Mouse (Mus musculus): ENCODE measurements at regions not wholly inside any gene's neighbourhood (a gene's known extent, or its start where the extent isn't known, plus 50 kb on each side); places are given as distances from the start of the nearest gene placed in this dataset.

- H3K4me3 ChIP-seq, result no peak overlapping the region
- H3K9me3 ChIP-seq (replicated peaks), result no peaks in the 10 kb centered on the region
- 87% methylated on average over 5 of the region's 5 CpGs for WGBS
- H3K27ac ChIP-seq (replicated peaks), result no peak overlapping the region
- H3K4me1 ChIP-seq, result 0 out of 2 replicates have a peak, but pooled peaks cover 3% of the 10 kb centered on the region
- H3K27me3 ChIP-seq (ENCODE audit: low read depth, poor library complexity, severe bottlenecking), result no peaks in the 10 kb centered on the region
- no peak for DNase-seq (ENCODE audit: low spot score)
- no peaks in the 10 kb centered on the region for H3K36me3 ChIP-seq
Measured at GRCm38 (mm10) chr3:103408724-103409123, 129.6 kb downstream of the Trim33 start.

- Histone ChIP-seq H3K27ac (replicated peaks) (no peak overlapping the region), H3K27me3 (ENCODE audit: low read depth, poor library complexity, severe bottlenecking) (no peaks in the 10 kb centered on the region), H3K4me1 (peaks cover 12% of the 10 kb centered on the region), H3K36me3 (no peaks in the 10 kb centered on the region), H3K9me3 (replicated peaks) (no peaks in the 10 kb centered on the region), H3K4me3 (no peak overlapping the region)
- DNase-seq (ENCODE audit: low spot score), result no peak
- WGBS, result 88% methylated on average over 2 of the region's 2 CpGs
Measured at GRCm38 (mm10) chr3:103412247-103412646, 133.2 kb downstream of the Trim33 start.

GRCm38 (mm10) chr3:103415051-103415695 is 136.1 kb downstream of the Trim33 start:
- WGBS, result 85% methylated on average over 8 of the region's 8 CpGs
- DNase-seq (ENCODE audit: low spot score), result no peak
- no peak overlapping the region for H3K27ac ChIP-seq (replicated peaks)

GRCm38 (mm10) chr3:103416296-103416695 is 137.2 kb downstream of the Trim33 start:
- Histone ChIP-seq H3K27me3 (ENCODE audit: low read depth, poor library complexity, severe bottlenecking) (no peaks in the 10 kb centered on the region), H3K36me3 (no peaks in the 10 kb centered on the region), H3K9me3 (replicated peaks) (no peaks in the 10 kb centered on the region), H3K4me1 (peaks cover 36% of the 10 kb centered on the region), H3K27ac (replicated peaks) (no peak overlapping the region), H3K4me3 (no peak overlapping the region)
- DNase-seq (ENCODE audit: low spot score), result no peak
- 81% methylated on average over 2 of the region's 2 CpGs for WGBS

More at GRCm38 (mm10) chr3:103415051-103415695, 136.1 kb downstream of the Trim33 start:
- Histone ChIP-seq H3K4me1 (peaks cover 25% of the 10 kb centered on the region), H3K27me3 (ENCODE audit: low read depth, poor library complexity, severe bottlenecking) (no peaks in the 10 kb centered on the region), H3K36me3 (no peaks in the 10 kb centered on the region), H3K9me3 (replicated peaks) (no peaks in the 10 kb centered on the region), H3K4me3 (no peak overlapping the region)

- no peak overlapping the region for H3K27ac ChIP-seq (replicated peaks)
- WGBS, result 94% methylated on average over 4 of the region's 4 CpGs
- no peaks in the 10 kb centered on the region for H3K9me3 ChIP-seq (replicated peaks)
- H3K36me3 ChIP-seq, result no peaks in the 10 kb centered on the region
- H3K27me3 ChIP-seq (ENCODE audit: low read depth, poor library complexity, severe bottlenecking), result no peaks in the 10 kb centered on the region
- no peak for DNase-seq (ENCODE audit: low spot score)
- H3K4me1 ChIP-seq, result peaks cover 41% of the 10 kb centered on the region
- H3K4me3 ChIP-seq, result no peak overlapping the region
Measured at GRCm38 (mm10) chr3:103417781-103418180, 138.7 kb downstream of the Trim33 start.

GRCm38 (mm10) chr3:103419761-103420620 is 140.9 kb downstream of the Trim33 start:
- DNase-seq (ENCODE audit: low spot score), result peak; percentile 60
- Histone ChIP-seq H3K9me3 (replicated peaks) (no peaks in the 10 kb centered on the region), H3K27ac (replicated peaks) (peak overlapping the region; percentile 79), H3K4me1 (peaks cover 41% of the 10 kb centered on the region), H3K36me3 (no peaks in the 10 kb centered on the region), H3K27me3 (ENCODE audit: low read depth, poor library complexity, severe bottlenecking) (no peaks in the 10 kb centered on the region), H3K4me3 (no peak overlapping the region)
- 24% methylated on average over 4 of the region's 4 CpGs for WGBS

GRCm38 (mm10) chr3:103420621-103421274 is 141.7 kb downstream of the Trim33 start:
- H3K36me3 ChIP-seq, result no peaks in the 10 kb centered on the region
- H3K4me3 ChIP-seq, result no peak overlapping the region
- no peaks in the 10 kb centered on the region for H3K9me3 ChIP-seq (replicated peaks)
- no peaks in the 10 kb centered on the region for H3K27me3 ChIP-seq (ENCODE audit: low read depth, poor library complexity, severe bottlenecking)
- H3K4me1 ChIP-seq, result peaks cover 33% of the 10 kb centered on the region
- peak; percentile 16 for DNase-seq (ENCODE audit: low spot score)
- 72% methylated on average over 12 of the region's 12 CpGs for WGBS
- H3K27ac ChIP-seq (replicated peaks), result peak overlapping the region; percentile 79

GRCm38 (mm10) chr3:103421275-103421621 is 142.2 kb downstream of the Trim33 start:
- peak; percentile 18 for DNase-seq (ENCODE audit: low spot score)
- Histone ChIP-seq H3K36me3 (no peaks in the 10 kb centered on the region), H3K4me1 (peaks cover 29% of the 10 kb centered on the region), H3K27ac (replicated peaks) (peak overlapping the region; percentile 79), H3K4me3 (no peak overlapping the region), H3K27me3 (ENCODE audit: low read depth, poor library complexity, severe bottlenecking) (no peaks in the 10 kb centered on the region), H3K9me3 (replicated peaks) (no peaks in the 10 kb centered on the region)
- WGBS, result 47% methylated on average over 9 of the region's 9 CpGs

GRCm38 (mm10) chr3:103422806-103423205 is 143.7 kb downstream of the Trim33 start:
- Histone ChIP-seq H3K27ac (replicated peaks) (no peak overlapping the region), H3K9me3 (replicated peaks) (no peaks in the 10 kb centered on the region), H3K36me3 (no peaks in the 10 kb centered on the region), H3K4me1 (peaks cover 29% of the 10 kb centered on the region), H3K27me3 (ENCODE audit: low read depth, poor library complexity, severe bottlenecking) (no peaks in the 10 kb centered on the region), H3K4me3 (no peak overlapping the region)
- no peak for DNase-seq (ENCODE audit: low spot score)
- 92% methylated on average over 12 of the region's 12 CpGs for WGBS

GRCm38 (mm10) chr3:103423290-103423689 is 144.2 kb downstream of the Trim33 start:
- no peak for DNase-seq (ENCODE audit: low spot score)
- Histone ChIP-seq H3K36me3 (no peaks in the 10 kb centered on the region), H3K9me3 (replicated peaks) (no peaks in the 10 kb centered on the region), H3K27me3 (ENCODE audit: low read depth, poor library complexity, severe bottlenecking) (no peaks in the 10 kb centered on the region), H3K4me1 (peaks cover 29% of the 10 kb centered on the region), H3K4me3 (no peak overlapping the region), H3K27ac (replicated peaks) (no peak overlapping the region)
- WGBS, result 94% methylated on average over 4 of the region's 4 CpGs

GRCm38 (mm10) chr3:103425812-103426430 is 146.8 kb downstream of the Trim33 start:
- no peak for DNase-seq (ENCODE audit: low spot score)
- H3K27ac ChIP-seq (replicated peaks), result no peak overlapping the region
- no peaks in the 10 kb centered on the region for H3K36me3 ChIP-seq
- no peaks in the 10 kb centered on the region for H3K9me3 ChIP-seq (replicated peaks)
- H3K27me3 ChIP-seq (ENCODE audit: low read depth, poor library complexity, severe bottlenecking), result no peaks in the 10 kb centered on the region
- H3K4me1 ChIP-seq, result peaks cover 9% of the 10 kb centered on the region
- 90% methylated on average over 19 of the region's 19 CpGs for WGBS
- H3K4me3 ChIP-seq, result no peak overlapping the region

GRCm38 (mm10) chr3:103429227-103429788 is 145.7 kb upstream of the Syt6 start:
- peak; percentile 24 for DNase-seq (ENCODE audit: low spot score)
- no peaks in the 10 kb centered on the region for H3K27me3 ChIP-seq (ENCODE audit: low read depth, poor library complexity, severe bottlenecking)
- H3K9me3 ChIP-seq (replicated peaks), result no peaks in the 10 kb centered on the region
- 0 out of 2 replicates have a peak overlapping the region, but pooled peaks have one; percentile 38 for H3K27ac ChIP-seq (replicated peaks)
- H3K36me3 ChIP-seq, result no peaks in the 10 kb centered on the region
- no peak overlapping the region for H3K4me3 ChIP-seq
- WGBS, result 17% methylated on average over 5 of the region's 5 CpGs
- H3K4me1 ChIP-seq, result no peaks in the 10 kb centered on the region

Measured in midbrain, embryonic 10.5 days (tissue).